Mouse (Mus musculus) ovary, postnatal 36 days (tissue): Measurements from ENCODE around the gene Cd24a.
A peak's percentile ranks its signal among the peaks of the same experiment; 100 is the strongest.

Experiments used
- DNase-seq: peaks from one replicate; pipeline ENCODE4 v3.0.0; 2022; ENCODE audit warnings: low spot score, mixed read lengths

The Cd24a gene

GRCm38 (mm10) chr10:43577997-43578331 lies at the start of gene Cd24a:
TSS of gene Cd24a (plus strand) at chr10:43578284.
- no peak for DNase-seq

- DNase-seq = no peak
Measured at GRCm38 (mm10) chr10:43534382-43534781, 43.7 kb upstream of the Cd24a start.

- DNase-seq = no peak
Measured at GRCm38 (mm10) chr10:43537652-43538051, 40.4 kb upstream of the Cd24a start.

GRCm38 (mm10) chr10:43538831-43539230 lies 39.3 kb upstream of the Cd24a start:
- DNase-seq = no peak

GRCm38 (mm10) chr10:43539746-43540310 lies 38.3 kb upstream of the Cd24a start:
- DNase-seq = no peak

- peak; percentile 95 for DNase-seq
Measured at GRCm38 (mm10) chr10:43540442-43541152, 37.5 kb upstream of the Cd24a start, which contains the start of gene 1700021F05Rik. TSS of gene 1700021F05Rik (minus strand) at chr10:43540994.

- DNase-seq = no peak
Measured at GRCm38 (mm10) chr10:43541153-43541544, 36.9 kb upstream of the Cd24a start.

GRCm38 (mm10) chr10:43549411-43549810 lies 28.7 kb upstream of the Cd24a start:
- no peak for DNase-seq

GRCm38 (mm10) chr10:43550923-43551322 lies 27.2 kb upstream of the Cd24a start:
- no peak for DNase-seq

GRCm38 (mm10) chr10:43551388-43551787 lies 26.7 kb upstream of the Cd24a start:
- DNase-seq = no peak

- DNase-seq = no peak
Measured at GRCm38 (mm10) chr10:43557630-43558165, 20.4 kb upstream of the Cd24a start.

- no peak for DNase-seq
Measured at GRCm38 (mm10) chr10:43559313-43559712, 18.8 kb upstream of the Cd24a start.

- DNase-seq = no peak
Measured at GRCm38 (mm10) chr10:43560765-43561164, 17.3 kb upstream of the Cd24a start.

GRCm38 (mm10) chr10:43561311-43561710 lies 16.8 kb upstream of the Cd24a start:
- no peak for DNase-seq

- DNase-seq = no peak
Measured at GRCm38 (mm10) chr10:43574352-43574751, 3.7 kb upstream of the Cd24a start.

GRCm38 (mm10) chr10:43574956-43575355 lies 3.1 kb upstream of the Cd24a start:
- peak; percentile 69 for DNase-seq

- DNase-seq = peak; percentile 34
Measured at GRCm38 (mm10) chr10:43577299-43577996, 636 bp upstream of the Cd24a start.

GRCm38 (mm10) chr10:43578366-43578753 lies 276 bp downstream of the Cd24a start:
- peak; percentile 60 for DNase-seq

GRCm38 (mm10) chr10:43578754-43579380 lies 783 bp downstream of the Cd24a start:
- DNase-seq = peak; percentile 77

- peak; percentile 50 for DNase-seq
Measured at GRCm38 (mm10) chr10:43579381-43580261, 1.5 kb downstream of the Cd24a start.

GRCm38 (mm10) chr10:43580649-43581078 lies 2.6 kb downstream of the Cd24a start:
- DNase-seq = peak; percentile 51
